Mouse (Mus musculus): ENCODE data around the gene Bmp10.
A peak's percentile ranks its signal among the peaks of the same experiment; 100 is the strongest.
"Not testable (repeated sequence)": the region's sequence is repeated elsewhere in the genome, so short reads cannot be mapped to it uniquely, and the experiment has no call there.

Bmp10 gene

GRCm38 (mm10) chr6:87447217-87447616, 18.4 kb downstream of the Bmp10 start:
- DNase-seq (ENCODE audit: extremely low spot score) = no peak

- DNase-seq (ENCODE audit: extremely low spot score) = no peak
These were observed 20.7 kb downstream of the Bmp10 start for GRCm38 (mm10) chr6:87449534-87449933.

- peak; percentile 19 for DNase-seq (ENCODE audit: extremely low spot score)
These were observed 22.2 kb downstream of the Bmp10 start for GRCm38 (mm10) chr6:87451016-87451415.

- no peak for DNase-seq (ENCODE audit: extremely low spot score)
These were observed 23.0 kb downstream of the Bmp10 start for GRCm38 (mm10) chr6:87451771-87452170.

- no peak for DNase-seq (ENCODE audit: extremely low spot score)
These were observed 26.7 kb downstream of the Bmp10 start for GRCm38 (mm10) chr6:87455507-87455906.

GRCm38 (mm10) chr6:87466221-87466620, 37.4 kb downstream of the Bmp10 start:
- DNase-seq (ENCODE audit: extremely low spot score) = peak; percentile 84

- no peak for DNase-seq (ENCODE audit: extremely low spot score)
These were observed 38.6 kb downstream of the Bmp10 start for GRCm38 (mm10) chr6:87467373-87467772.

GRCm38 (mm10) chr6:87468372-87468771, 39.6 kb downstream of the Bmp10 start:
- DNase-seq (ENCODE audit: extremely low spot score) = no peak

- not testable (repeated sequence) for DNase-seq (ENCODE audit: extremely low spot score)
These were observed 41.3 kb downstream of the Bmp10 start for GRCm38 (mm10) chr6:87470098-87470497.

- DNase-seq (ENCODE audit: extremely low spot score) = no peak
These were observed 46.4 kb downstream of the Bmp10 start for GRCm38 (mm10) chr6:87475223-87475622.

GRCm38 (mm10) chr6:87478847-87479246, 50.1 kb downstream of the Bmp10 start:
- no peak for DNase-seq (ENCODE audit: extremely low spot score)

- DNase-seq (ENCODE audit: extremely low spot score) = no peak
These were observed 50.7 kb downstream of the Bmp10 start for GRCm38 (mm10) chr6:87479291-87479999.

GRCm38 (mm10) chr6:87483224-87483899, 54.6 kb downstream of the Bmp10 start:
- no peak for DNase-seq (ENCODE audit: extremely low spot score)

GRCm38 (mm10) chr6:87483900-87484289, 55.1 kb downstream of the Bmp10 start:
- no peak for DNase-seq (ENCODE audit: extremely low spot score)

- DNase-seq (ENCODE audit: extremely low spot score) = no peak
These were observed 56.0 kb downstream of the Bmp10 start for GRCm38 (mm10) chr6:87484806-87485205.

All from embryo, embryonic 9.5 days (tissue).